Mouse (Mus musculus): Measurements from ENCODE around the gene Smo. TPM values are rescaled to one million over a fixed set of nuclear protein-coding genes. Genes with fewer than 3 reads are reported as not detected.

Gene Smo
- polyA plus RNA-seq, 1 experiment from 2014 or later = 18.8 TPM

DNA sequence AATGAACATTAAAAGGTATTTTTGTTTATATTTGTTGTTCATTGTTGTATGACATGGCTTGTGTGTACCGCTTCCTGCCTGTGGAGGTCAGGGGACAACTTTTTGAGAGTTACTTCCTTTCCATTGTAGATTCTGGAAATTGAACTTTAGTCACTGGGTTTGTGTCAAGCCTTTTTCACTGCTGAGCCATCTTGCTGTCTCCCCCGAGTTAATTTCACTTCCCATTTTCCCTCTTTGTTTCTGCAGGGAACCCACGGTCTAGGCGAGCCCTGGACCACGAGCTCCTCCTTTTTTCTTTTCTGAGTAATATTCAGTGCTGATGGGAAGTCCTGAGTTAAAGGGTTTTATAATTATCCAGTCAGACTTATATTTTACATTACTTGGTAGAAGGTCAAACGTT lies 59.3 kb downstream of the Smo start:
- no peak overlapping the region for H3K4me2 ChIP-seq (ENCODE audit: low read depth, low read length)
- H3K9me3 ChIP-seq (ENCODE audit: control insufficient read depth, low read length) = no peaks in the 10 kb centered on the region
- WGBS = 86% methylated on average over 6 of the region's 6 CpGs
- H3K27me3 ChIP-seq (replicated peaks; ENCODE audit: control insufficient read depth, insufficient read depth, low read length) = no peaks in the 10 kb centered on the region
- no peaks in the 10 kb centered on the region for H3K4me1 ChIP-seq (ENCODE audit: control insufficient read depth, insufficient read depth, low read length)
- H3K9ac ChIP-seq (ENCODE audit: low read depth, low read length) = no peak overlapping the region
- no peak overlapping the region for H3K4me3 ChIP-seq (ENCODE audit: low read length)
- H3K36me3 ChIP-seq (ENCODE audit: control insufficient read depth, insufficient read depth, low read length) = no peaks in the 10 kb centered on the region
- no peak overlapping the region for H3K27ac ChIP-seq (ENCODE audit: low read length)
- ATAC-seq = no peak

DNA sequence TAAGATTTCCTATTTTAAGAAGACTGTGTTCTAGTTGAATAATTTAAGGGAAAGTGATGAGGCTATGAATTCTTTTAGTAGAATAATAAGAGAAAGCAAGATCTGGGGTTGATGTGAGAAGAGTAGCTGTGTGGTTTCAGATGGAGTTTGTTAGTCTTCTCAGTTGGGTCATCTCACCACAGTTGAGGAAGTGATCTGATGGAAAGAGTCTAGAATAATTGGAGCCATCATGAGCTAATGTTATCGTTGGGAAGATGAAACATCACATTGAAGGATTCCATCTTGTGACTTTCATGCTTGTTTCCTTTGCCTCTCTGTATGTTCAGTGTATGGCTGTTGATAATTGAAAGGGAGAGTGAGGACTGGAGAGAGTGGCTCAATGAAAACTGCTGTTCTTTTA lies 67.7 kb downstream of the Smo start:
- H3K4me3 ChIP-seq (ENCODE audit: low read length) = no peak overlapping the region
- no peaks in the 10 kb centered on the region for H3K9me3 ChIP-seq (ENCODE audit: control insufficient read depth, low read length)
- WGBS = 79% methylated on average over 1 of the region's 1 CpGs
- H3K27ac ChIP-seq (ENCODE audit: low read length) = no peak overlapping the region
- H3K36me3 ChIP-seq (ENCODE audit: control insufficient read depth, insufficient read depth, low read length) = no peaks in the 10 kb centered on the region
- H3K9ac ChIP-seq (ENCODE audit: low read depth, low read length) = no peak overlapping the region
- no peak for ATAC-seq
- no peaks in the 10 kb centered on the region for H3K4me1 ChIP-seq (ENCODE audit: control insufficient read depth, insufficient read depth, low read length)
- no peaks in the 10 kb centered on the region for H3K27me3 ChIP-seq (replicated peaks; ENCODE audit: control insufficient read depth, insufficient read depth, low read length)
- H3K4me2 ChIP-seq (ENCODE audit: low read depth, low read length) = no peak overlapping the region

DNA sequence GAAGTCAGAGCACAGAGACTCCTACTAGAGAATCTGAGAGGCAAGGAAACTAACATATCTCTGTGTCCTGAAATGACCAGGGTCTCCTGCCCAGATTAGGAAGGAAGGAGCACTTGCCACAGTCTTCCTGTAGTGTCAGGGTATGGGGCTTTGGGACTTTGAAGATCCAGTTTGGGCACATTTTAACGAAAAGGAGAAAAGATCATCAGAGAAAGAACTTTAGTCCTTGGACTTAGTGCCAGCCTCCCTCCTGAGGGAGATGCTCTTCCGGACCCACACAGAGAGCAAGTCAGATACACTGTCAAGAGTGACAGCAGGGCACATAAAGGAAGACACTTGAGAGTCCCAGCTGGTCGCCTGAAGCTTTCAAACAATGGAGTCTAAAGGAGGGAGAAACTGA lies 68.7 kb downstream of the Smo start:
- H3K27me3 ChIP-seq (replicated peaks; ENCODE audit: control insufficient read depth, insufficient read depth, low read length) = no peaks in the 10 kb centered on the region
- H3K36me3 ChIP-seq (ENCODE audit: control insufficient read depth, insufficient read depth, low read length) = no peaks in the 10 kb centered on the region
- no peak overlapping the region for H3K27ac ChIP-seq (ENCODE audit: low read length)
- H3K4me3 ChIP-seq (ENCODE audit: low read length) = no peak overlapping the region
- H3K4me2 ChIP-seq (ENCODE audit: low read depth, low read length) = no peak overlapping the region
- H3K9me3 ChIP-seq (ENCODE audit: control insufficient read depth, low read length) = no peaks in the 10 kb centered on the region
- no peak overlapping the region for H3K9ac ChIP-seq (ENCODE audit: low read depth, low read length)
- no peaks in the 10 kb centered on the region for H3K4me1 ChIP-seq (ENCODE audit: control insufficient read depth, insufficient read depth, low read length)
- WGBS = 75% methylated on average over 3 of the region's 3 CpGs
- ATAC-seq = no peak

GRCm38 (mm10) chr6:29805381-29805780 lies 70.1 kb downstream of the Smo start:
- H3K9ac ChIP-seq (ENCODE audit: low read depth, low read length) = no peak overlapping the region
- WGBS = 79% methylated on average over 2 of the region's 2 CpGs
- H3K4me3 ChIP-seq (ENCODE audit: low read length) = no peak overlapping the region
- H3K4me1 ChIP-seq (ENCODE audit: control insufficient read depth, insufficient read depth, low read length) = no peaks in the 10 kb centered on the region
- ATAC-seq = no peak
- H3K36me3 ChIP-seq (ENCODE audit: control insufficient read depth, insufficient read depth, low read length) = no peaks in the 10 kb centered on the region
- no peaks in the 10 kb centered on the region for H3K27me3 ChIP-seq (replicated peaks; ENCODE audit: control insufficient read depth, insufficient read depth, low read length)
- H3K27ac ChIP-seq (ENCODE audit: low read length) = no peak overlapping the region
- H3K4me2 ChIP-seq (ENCODE audit: low read depth, low read length) = no peak overlapping the region
- no peaks in the 10 kb centered on the region for H3K9me3 ChIP-seq (ENCODE audit: control insufficient read depth, low read length)

Other genes starting within 250 kb of the Smo start
- gene Kcp, start 227.6 kb upstream of the Smo start, polyA plus RNA-seq (2015; fragmentation: Nextera tagmentation; extraction: Ambion mirVana) = 10.9 and 12.0 TPM in 2 replicates
- gene Irf5, start 208.9 kb upstream of the Smo start, polyA plus RNA-seq (2015; fragmentation: Nextera tagmentation; extraction: Ambion mirVana) = 7.4 and 8.5 TPM in 2 replicates
- 69.7 and 71.3 TPM in 2 replicates for gene Tnpo3, start 125.6 kb upstream of the Smo start, polyA plus RNA-seq (2015; fragmentation: Nextera tagmentation; extraction: Ambion mirVana)
- 0.98 and 2.6 TPM in 2 replicates for gene Tspan33, start 41.3 kb upstream of the Smo start, polyA plus RNA-seq (2015; fragmentation: Nextera tagmentation; extraction: Ambion mirVana)
- gene Ahcyl2, start 32.5 kb downstream of the Smo start, polyA plus RNA-seq (2015; fragmentation: Nextera tagmentation; extraction: Ambion mirVana) = 80.5 and 91.5 TPM in 2 replicates
- gene Strip2, start 181.5 kb downstream of the Smo start, polyA plus RNA-seq (2015; fragmentation: Nextera tagmentation; extraction: Ambion mirVana) = 0.54 and 0.60 TPM in 2 replicates